Mouse (Mus musculus) liver, embryonic 16.5 days (tissue): ENCODE data around the gene Chit1. TPM values are rescaled to one million over a fixed set of nuclear protein-coding genes. Genes with fewer than 3 reads are reported as not detected.

Experiments used
- ATAC-seq: fragments of 200-750 bp; cut with Nextera tagmentation; 2 replicates; pipeline ENCODE4 v1.8.0; 2017; ENCODE audit warnings: low read depth, mild to moderate bottlenecking, moderate number of reproducible peaks, moderate library complexity
- H3K27ac ChIP-seq: fragments of 300-500 bp; sonication (generic); 2 replicates; pipeline ENCODE4 v1.5.1; 2014; ENCODE audit warnings: mild to moderate bottlenecking, low read length
- H3K27me3 ChIP-seq: fragments of 300-500 bp; sonication (generic); 2 replicates; pipeline ENCODE4 v1.6.1; 2014; ENCODE audit warnings: low read depth, low read length, mixed read lengths; ENCODE audit not compliant: control insufficient read depth, insufficient read depth
- H3K36me3 ChIP-seq: fragments of 300-500 bp; sonication (generic); 2 replicates; pipeline ENCODE4 v1.6.1; 2014; ENCODE audit warnings: mild to moderate bottlenecking; ENCODE audit not compliant: control insufficient read depth, insufficient read depth
- H3K4me1 ChIP-seq: fragments of 300-500 bp; sonication (generic); 2 replicates; pipeline ENCODE4 v1.6.1; 2014; ENCODE audit warnings: low read depth, low read length, mixed read lengths; ENCODE audit not compliant: control insufficient read depth
- H3K4me2 ChIP-seq: fragments of 300-500 bp; sonication (generic); 2 replicates; pipeline ENCODE4 v1.6.1; 2014; ENCODE audit warnings: low read depth, low read length, mixed read lengths
- H3K4me3 ChIP-seq: fragments of 300-500 bp; sonication (generic); 2 replicates; pipeline ENCODE4 v1.5.1; 2014; ENCODE audit warnings: low read depth, mild to moderate bottlenecking, low read length
- H3K9ac ChIP-seq: fragments of 300-500 bp; sonication (generic); 2 replicates; pipeline ENCODE4 v1.6.1; 2014; ENCODE audit warnings: low read depth, low read length
- H3K9me3 ChIP-seq: fragments of 300-500 bp; sonication (generic); replicated peaks from 2 replicates; pipeline ENCODE4 v1.6.1; 2016; ENCODE audit warnings: low read length; ENCODE audit not compliant: control insufficient read depth
- WGBS: fragments of 180-500 bp; shearing (Covaris S2); extraction: QIAGEN DNeasy Blood & Tissue Kit; methylation state at CpG from one replicate; pipeline ENCODE4 v1.1.7; 2014; ENCODE audit not compliant: insufficient replicate concordance; 5-methylcytosine and 5-hydroxymethylcytosine counted together
- polyA plus RNA-seq: library from polyadenylated mRNA; unstranded; fragments of >200 nt; fragmentation: Nextera tagmentation; extraction: Ambion mirVana; gene quantifications from 2 replicates; pipeline ENCODE4 v1.2.1, GENCODE M21; 2015

The Chit1 gene
- polyA plus RNA-seq, 1 experiment from 2014 or later: 0.19 TPM

DNA sequence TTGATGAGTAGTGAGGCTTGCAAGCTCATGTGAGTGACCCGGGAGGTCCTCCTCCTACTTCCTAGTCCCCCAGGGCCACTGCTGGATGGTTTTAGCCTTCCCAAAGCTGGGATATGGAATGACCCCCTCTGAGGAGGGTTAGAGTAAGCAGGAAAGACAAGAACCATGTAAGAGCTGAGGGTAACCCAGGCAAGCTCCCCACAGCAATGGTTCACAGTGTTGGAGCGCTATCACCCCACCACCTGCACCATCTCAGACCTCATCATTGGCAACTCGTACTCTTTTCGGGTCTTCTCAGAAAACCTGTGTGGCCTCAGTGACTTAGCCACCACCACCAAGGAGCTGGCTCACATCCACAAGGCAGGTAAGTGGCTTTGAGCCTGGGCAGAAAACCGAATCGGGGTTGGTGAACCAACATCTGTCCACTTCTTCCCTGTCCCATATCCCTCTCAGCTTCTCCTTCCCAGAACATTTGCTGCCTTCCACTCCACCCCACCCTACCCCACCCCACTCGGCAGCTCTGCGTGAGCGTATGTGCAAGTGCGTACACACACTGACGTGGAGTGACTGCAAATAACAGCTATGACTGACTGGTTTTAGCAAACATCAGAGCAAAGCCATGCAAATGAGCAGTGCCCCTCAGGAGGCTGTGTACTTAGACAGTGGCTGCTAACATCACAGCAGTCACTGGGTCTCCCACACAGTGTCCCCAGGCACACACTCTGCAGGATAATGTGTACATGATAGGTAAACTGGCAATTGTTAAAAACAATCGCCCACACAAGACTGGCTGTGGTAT lies 87.4 kb downstream of the Chit1 start:
- no peaks in the 10 kb centered on the region for H3K27me3 ChIP-seq
- no peaks in the 10 kb centered on the region for H3K4me1 ChIP-seq
- H3K27ac ChIP-seq: no peak overlapping the region
- no peak overlapping the region for H3K9ac ChIP-seq
- no peaks in the 10 kb centered on the region for H3K9me3 ChIP-seq
- WGBS: 68% methylated on average over 12 of the region's 12 CpGs
- no peak overlapping the region for H3K4me3 ChIP-seq
- no peak; the same call in 1 of the 2 replicates for ATAC-seq
- no peaks in the 10 kb centered on the region for H3K36me3 ChIP-seq
- H3K4me2 ChIP-seq: no peak overlapping the region

DNA sequence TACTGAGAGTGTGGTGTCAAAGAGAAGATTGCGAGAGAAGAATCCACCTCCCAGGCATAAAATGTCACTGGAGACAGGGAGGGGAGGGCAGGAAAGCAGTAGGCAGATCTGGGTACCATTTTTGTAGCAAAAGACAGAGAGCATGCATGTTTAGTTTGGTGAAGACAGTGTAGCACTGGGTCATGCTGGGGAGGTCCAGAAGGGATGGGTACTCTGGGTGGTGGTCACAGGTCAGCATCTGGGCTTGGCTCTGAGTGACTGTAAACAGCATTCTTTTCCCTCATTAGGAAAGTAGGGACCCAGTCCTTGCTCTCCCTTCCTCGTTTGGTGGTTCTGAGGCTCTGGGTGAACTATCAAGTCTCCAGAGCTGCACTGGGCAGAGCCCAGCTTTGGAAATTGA lies 89.4 kb downstream of the Chit1 start:
- peaks cover 4% of the 10 kb centered on the region for H3K4me1 ChIP-seq
- H3K27me3 ChIP-seq: no peaks in the 10 kb centered on the region
- no peak overlapping the region for H3K9ac ChIP-seq
- no peak overlapping the region for H3K4me3 ChIP-seq
- no peak overlapping the region for H3K4me2 ChIP-seq
- H3K9me3 ChIP-seq: no peaks in the 10 kb centered on the region
- no peak overlapping the region for H3K27ac ChIP-seq
- no peak for ATAC-seq
- 37% methylated on average over 2 of the region's 2 CpGs for WGBS
- H3K36me3 ChIP-seq: no peaks in the 10 kb centered on the region

Other genes starting within 250 kb of the Chit1 start
- 0.09 and 0.14 TPM in 2 replicates for gene Optc, start 203.2 kb upstream of the Chit1 start, polyA plus RNA-seq
- gene Prelp, start 189.8 kb upstream of the Chit1 start, polyA plus RNA-seq: 3.9 and 4.4 TPM in 2 replicates
- gene Fmod, start 74.0 kb upstream of the Chit1 start, polyA plus RNA-seq: 2.2 and 3.3 TPM in 2 replicates
- gene Btg2, start 32.1 kb upstream of the Chit1 start, polyA plus RNA-seq: 107 and 109 TPM in 2 replicates
- gene Chil1, start 70.9 kb downstream of the Chit1 start, polyA plus RNA-seq: 16.1 and 19.9 TPM in 2 replicates
- gene Mybph, start 82.2 kb downstream of the Chit1 start, polyA plus RNA-seq: 0.55 and 1.7 TPM in 2 replicates
- 2.3 and 3.6 TPM in 2 replicates for gene Adora1, start 124.2 kb downstream of the Chit1 start, polyA plus RNA-seq
- 2.4 and 4.4 TPM in 2 replicates for gene Myog, start 178.7 kb downstream of the Chit1 start, polyA plus RNA-seq
- 1.7 and 2.0 TPM in 2 replicates for gene Ppfia4, start 221.7 kb downstream of the Chit1 start, polyA plus RNA-seq